Mouse (Mus musculus) megakaryocyte, embryonic 14.5 days (primary cell): ENCODE results near the gene Gpat3. TPM values are rescaled to one million over a fixed set of nuclear protein-coding genes. Genes with fewer than 3 reads are reported as not detected.

Experiments used
- H3K27me3 ChIP-seq: replicated peaks from 2 replicates; pipeline ENCODE3; 2012; ENCODE audit warnings: inconsistent platforms
- H3K36me3 ChIP-seq: replicated peaks from 2 replicates; pipeline ENCODE3; 2012; ENCODE audit warnings: low read length, inconsistent platforms, mixed read lengths
- H3K4me1 ChIP-seq: 2 replicates; pipeline ENCODE4 v1.6.1; 2012; ENCODE audit warnings: inconsistent platforms
- H3K4me3 ChIP-seq: replicated peaks from 2 replicates; pipeline ENCODE3; 2012; ENCODE audit warnings: moderate library complexity, mild to moderate bottlenecking, inconsistent platforms
- H3K9me3 ChIP-seq: 2 replicates; pipeline ENCODE4 v1.6.1; 2012; ENCODE audit warnings: inconsistent platforms
- FLI1 ChIP-seq: IDR thresholded peaks from 2 replicates; pipeline ENCODE4 v1.6.1; 2012; ENCODE audit warnings: low read length, inconsistent platforms, mixed read lengths
- GATA1 ChIP-seq: IDR thresholded peaks from 3 replicates; pipeline ENCODE4 v1.6.1; 2012; ENCODE audit warnings: mixed read lengths, low read length, inconsistent platforms, borderline replicate concordance
- polyA plus RNA-seq: library from polyadenylated mRNA; stranded (reverse); fragments of >175 nt; gene quantifications from 2 replicates; pipeline ENCODE4 v1.2.3, GENCODE M21; 2012; ENCODE audit warnings: low replicate concordance; ENCODE audit not compliant: insufficient read depth

The Gpat3 gene
- polyA plus RNA-seq, 1 experiment, result not detected

DNA sequence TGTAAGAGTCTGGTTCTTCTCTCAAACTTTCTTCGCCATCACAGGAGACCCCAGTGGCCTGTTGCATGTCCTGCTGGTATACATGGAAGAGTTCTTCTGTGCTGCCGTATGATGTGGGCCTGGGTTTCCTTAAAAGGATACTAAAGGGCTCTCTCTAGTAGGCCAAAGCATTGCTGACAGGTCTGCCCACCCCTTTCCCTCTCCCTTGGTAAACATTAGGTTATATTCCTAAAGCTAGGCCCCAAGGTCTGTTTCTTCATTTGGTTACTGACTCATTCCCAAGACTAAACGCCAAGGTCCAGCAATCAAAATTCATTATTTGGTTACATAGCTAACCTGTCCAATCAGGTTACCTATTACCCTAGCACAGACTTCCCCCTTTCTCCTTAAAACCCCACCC lies 12.8 kb upstream of the Gpat3 start:
- TF ChIP-seq GATA1 (no peak), FLI1 (no peak)
- H3K4me1 ChIP-seq, result no peaks in the 10 kb centered on the region

DNA sequence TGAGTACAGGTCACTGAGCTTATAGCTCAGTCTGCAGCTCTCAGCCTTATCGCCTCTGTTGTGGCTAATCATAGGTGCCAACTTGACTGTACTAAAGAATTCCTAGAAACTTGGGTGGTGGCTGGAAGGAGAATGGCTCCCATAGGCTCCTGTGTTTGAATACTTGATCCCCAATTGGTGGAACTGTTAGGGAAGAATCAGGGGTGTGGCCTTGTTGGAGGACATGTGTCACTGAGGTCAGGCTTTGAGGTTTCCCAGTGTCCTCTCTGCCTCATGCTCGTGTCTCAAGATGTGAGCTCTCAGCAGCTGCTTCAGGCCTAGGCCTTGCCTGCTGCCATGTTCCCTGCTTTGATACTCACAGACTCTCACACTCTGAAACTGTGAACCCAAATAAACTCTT lies 11.7 kb upstream of the Gpat3 start:
- TF ChIP-seq GATA1 (no peak), FLI1 (no peak)
- H3K4me1 ChIP-seq, result no peaks in the 10 kb centered on the region
- peaks cover 16% of the 10 kb centered on the region for H3K27me3 ChIP-seq
- H3K4me3 ChIP-seq, result no peak overlapping the region
- H3K9me3 ChIP-seq, result peaks cover 13% of the 10 kb centered on the region
- H3K36me3 ChIP-seq, result no peaks in the 10 kb centered on the region

More for the DNA sequence above, 12.8 kb upstream of the Gpat3 start:
- H3K9me3 ChIP-seq, result peaks cover 13% of the 10 kb centered on the region
- no peak overlapping the region for H3K4me3 ChIP-seq
- H3K27me3 ChIP-seq, result peaks cover 18% of the 10 kb centered on the region
- no peaks in the 10 kb centered on the region for H3K36me3 ChIP-seq

DNA sequence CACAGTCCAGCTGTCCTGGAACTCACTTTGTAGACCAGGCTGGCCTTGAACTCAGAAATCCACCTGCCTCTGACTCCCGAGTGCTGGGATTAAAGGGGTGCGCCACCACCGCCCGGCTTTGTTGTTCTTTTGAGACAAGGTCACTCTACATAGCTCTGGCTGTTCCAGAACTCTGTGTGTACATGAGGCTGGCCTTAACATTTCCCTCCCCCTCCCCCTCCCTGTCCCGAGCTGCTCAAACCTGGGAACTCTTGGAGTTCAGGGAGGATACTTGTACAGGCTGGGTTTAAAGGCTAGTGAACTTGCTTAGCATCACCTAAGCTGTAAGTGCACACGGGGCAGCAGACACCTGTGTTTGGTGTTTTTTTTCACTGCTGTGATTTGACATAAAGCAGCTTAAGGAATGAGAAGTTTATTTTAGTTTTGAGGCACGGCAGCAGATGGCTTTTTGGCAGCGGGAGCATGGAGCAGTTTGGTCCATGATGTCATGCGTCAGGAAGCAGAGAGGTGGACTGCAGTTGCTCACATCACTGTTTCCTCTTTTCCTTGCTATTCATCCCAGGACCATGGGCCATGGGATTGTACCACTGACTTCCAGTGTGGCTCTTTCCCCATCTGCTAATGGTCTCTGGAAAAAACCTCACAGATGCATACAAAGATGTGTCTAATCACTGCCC lies 9.5 kb upstream of the Gpat3 start:
- TF ChIP-seq GATA1 (no peak), FLI1 (no peak)
- H3K4me1 ChIP-seq, result no peaks in the 10 kb centered on the region
- H3K27me3 ChIP-seq, result peaks cover 14% of the 10 kb centered on the region
- H3K9me3 ChIP-seq, result peaks cover 14% of the 10 kb centered on the region
- no peaks in the 10 kb centered on the region for H3K36me3 ChIP-seq
- no peak overlapping the region for H3K4me3 ChIP-seq

DNA sequence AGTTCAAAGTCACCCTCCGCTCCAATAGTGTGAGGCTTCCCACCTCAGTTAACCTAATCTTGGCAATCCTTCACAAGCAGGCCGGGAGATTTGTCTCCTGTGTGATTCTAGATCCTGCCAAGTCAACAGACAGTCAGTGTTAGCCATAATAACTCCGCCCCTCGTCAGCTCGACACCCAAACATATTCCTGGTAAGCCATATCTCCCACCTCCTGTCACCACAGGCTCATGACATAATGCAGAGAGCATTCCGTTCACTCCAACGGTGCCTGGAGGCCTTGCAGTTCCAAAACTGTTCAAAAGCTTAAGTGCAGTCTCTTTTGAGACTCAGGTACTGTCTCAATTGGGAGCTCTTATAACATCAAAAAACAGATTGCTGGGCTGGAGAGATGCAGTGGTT lies 7.6 kb upstream of the Gpat3 start:
- no peak for TF ChIP-seq FLI1
- no peak for TF ChIP-seq GATA1
- H3K4me1 ChIP-seq, result no peaks in the 10 kb centered on the region
- H3K36me3 ChIP-seq, result no peaks in the 10 kb centered on the region
- peaks cover 19% of the 10 kb centered on the region for H3K27me3 ChIP-seq
- H3K4me3 ChIP-seq, result no peak overlapping the region
- peaks cover 30% of the 10 kb centered on the region for H3K9me3 ChIP-seq

DNA sequence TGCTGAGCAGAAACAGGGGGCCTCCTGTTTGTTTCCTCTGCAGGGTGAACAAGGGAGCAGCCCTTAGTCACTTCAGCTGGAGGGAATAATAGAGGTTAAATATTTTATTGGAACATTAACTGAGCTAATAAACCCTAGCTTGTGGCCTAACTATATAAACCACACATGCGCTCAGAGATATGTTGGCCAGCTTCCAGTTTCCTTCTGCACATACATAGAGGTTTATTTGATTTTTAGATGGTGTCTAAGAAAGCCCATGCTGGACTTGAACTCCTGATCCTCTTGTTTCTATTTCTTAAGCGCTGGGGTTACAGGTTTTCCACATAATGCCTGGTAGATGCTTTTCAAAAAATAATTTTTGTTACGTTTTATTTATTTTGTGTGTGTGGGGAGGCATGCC lies 1.0 kb upstream of the Gpat3 start:
- peaks cover 63% of the 10 kb centered on the region for H3K27me3 ChIP-seq

DNA sequence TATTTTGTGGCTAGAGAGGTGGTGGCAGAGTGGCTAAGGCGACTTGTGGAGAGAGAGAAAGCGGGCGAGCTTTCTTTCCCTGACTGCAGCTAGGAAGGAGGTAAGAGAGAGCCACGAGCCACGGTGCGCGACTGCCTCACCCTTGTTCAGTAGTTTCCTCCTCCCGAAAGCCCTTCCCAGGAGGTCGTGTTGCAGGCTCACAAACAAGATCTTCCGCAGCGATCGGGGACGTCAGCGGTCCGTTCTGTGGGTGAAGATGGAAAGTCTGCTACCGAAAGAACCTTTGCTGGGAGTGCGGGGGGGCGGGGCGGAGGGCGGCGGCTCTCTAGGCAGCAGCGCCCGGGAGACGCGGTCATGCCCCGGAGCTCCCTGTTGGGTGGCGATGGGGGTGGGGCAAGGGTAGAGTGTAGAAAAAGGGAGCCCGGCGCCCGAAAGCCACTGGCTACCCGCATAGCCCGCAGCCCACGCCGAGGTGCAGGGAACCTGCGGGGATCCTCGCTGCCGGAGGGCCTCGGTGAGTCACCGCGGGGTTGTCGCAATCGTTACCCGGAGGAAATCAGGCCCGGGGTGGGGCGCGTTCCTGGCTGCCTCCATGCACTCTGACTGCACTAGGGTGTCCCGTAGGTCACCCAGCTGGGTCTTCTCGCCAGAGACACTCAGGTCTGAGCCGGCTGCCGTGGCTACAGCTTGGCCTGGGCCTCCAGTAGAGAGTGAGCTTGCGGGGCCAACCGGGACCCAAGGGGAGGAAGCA lies 510 bp downstream of the Gpat3 start:
- peaks cover 59% of the 10 kb centered on the region for H3K27me3 ChIP-seq

More for the DNA sequence above, 1.0 kb upstream of the Gpat3 start:
- TF ChIP-seq FLI1 (no peak), GATA1 (no peak)
- Histone ChIP-seq H3K4me1 (peaks cover 22% of the 10 kb centered on the region), H3K36me3 (no peaks in the 10 kb centered on the region), H3K9me3 (peaks cover 17% of the 10 kb centered on the region), H3K4me3 (no peak overlapping the region)

DNA sequence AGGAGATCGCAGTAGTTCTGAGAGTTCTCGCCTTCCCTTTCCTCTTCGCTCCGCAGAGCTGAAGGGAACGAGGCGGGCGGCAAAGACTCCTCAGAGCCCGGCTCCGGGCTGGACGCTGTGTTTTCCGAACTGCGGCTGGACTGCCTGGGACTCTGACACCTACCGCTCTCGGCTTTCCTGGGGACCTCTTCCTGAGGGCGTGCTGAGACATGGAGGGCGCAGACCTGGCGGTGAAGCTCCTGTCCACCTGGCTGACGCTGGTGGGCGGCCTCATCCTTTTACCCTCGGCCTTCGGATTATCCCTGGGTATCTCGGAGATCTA lies 1.0 kb downstream of the Gpat3 start:
- peaks cover 22% of the 10 kb centered on the region for H3K4me1 ChIP-seq
- peaks cover 10% of the 10 kb centered on the region for H3K9me3 ChIP-seq
- no peaks in the 10 kb centered on the region for H3K36me3 ChIP-seq
- no peak for TF ChIP-seq FLI1
- TF ChIP-seq GATA1, result no peak
- peaks cover 59% of the 10 kb centered on the region for H3K27me3 ChIP-seq
- peak overlapping the region; percentile 93 for H3K4me3 ChIP-seq

More for the DNA sequence above, 510 bp downstream of the Gpat3 start:
- H3K9me3 ChIP-seq, result peaks cover 16% of the 10 kb centered on the region
- TF ChIP-seq FLI1, result no peak
- no peak for TF ChIP-seq GATA1
- peaks cover 22% of the 10 kb centered on the region for H3K4me1 ChIP-seq
- H3K36me3 ChIP-seq, result no peaks in the 10 kb centered on the region
- peak overlapping the region; percentile 93 for H3K4me3 ChIP-seq

DNA sequence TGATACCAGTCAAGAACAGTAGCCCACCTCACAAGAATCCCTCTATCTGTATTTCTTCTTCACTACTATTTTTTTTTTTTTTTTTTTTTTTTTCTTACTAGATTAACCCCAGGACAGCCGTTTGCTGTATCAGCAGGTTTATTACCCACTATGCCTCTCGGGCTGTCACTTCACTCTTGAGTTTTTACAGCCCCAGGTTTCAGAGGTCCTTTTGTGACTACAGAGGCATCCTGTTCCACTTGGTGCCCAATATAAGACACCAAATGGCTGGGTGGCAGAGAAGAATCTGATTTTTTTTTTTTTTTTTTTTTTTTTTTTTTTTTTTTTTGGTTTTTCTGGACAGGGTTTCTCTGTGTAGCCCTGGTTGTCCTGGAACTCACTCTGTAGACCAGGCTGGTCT lies 1.6 kb downstream of the Gpat3 start:
- peak overlapping the region; percentile 93 for H3K4me3 ChIP-seq
- H3K4me1 ChIP-seq, result peaks cover 22% of the 10 kb centered on the region
- TF ChIP-seq GATA1 (no peak), FLI1 (no peak)

DNA sequence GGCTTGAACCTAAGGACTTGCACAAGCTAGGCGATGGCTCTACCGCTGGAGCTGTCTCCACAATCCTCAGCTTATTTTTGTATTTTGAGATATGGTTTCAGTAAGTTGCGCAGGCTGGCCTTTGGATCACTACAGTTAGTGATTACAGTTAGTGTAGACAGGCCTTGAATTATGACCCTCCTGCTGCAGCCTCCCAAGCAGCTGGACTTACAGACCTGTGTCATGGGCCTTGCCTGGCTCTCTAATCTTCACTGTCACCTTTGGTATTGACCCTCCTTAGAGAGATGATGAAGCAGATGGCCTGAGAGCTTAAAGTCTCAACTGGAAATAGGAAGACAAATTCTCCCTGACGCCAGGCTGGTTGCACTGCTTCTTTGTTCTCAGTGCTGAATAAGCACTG lies 8.4 kb downstream of the Gpat3 start:
- Histone ChIP-seq H3K36me3 (no peaks in the 10 kb centered on the region), H3K4me3 (no peak overlapping the region), H3K9me3 (0 out of 2 replicates have a peak, but pooled peaks cover 2% of the 10 kb centered on the region), H3K4me1 (peaks cover 4% of the 10 kb centered on the region; the same call in 1 of the 2 replicates), H3K27me3 (peaks cover 12% of the 10 kb centered on the region)
- TF ChIP-seq GATA1, result no peak
- TF ChIP-seq FLI1, result no peak

More for the DNA sequence above, 1.6 kb downstream of the Gpat3 start:
- Histone ChIP-seq H3K36me3 (no peaks in the 10 kb centered on the region), H3K9me3 (peaks cover 4% of the 10 kb centered on the region), H3K27me3 (peaks cover 60% of the 10 kb centered on the region)

DNA sequence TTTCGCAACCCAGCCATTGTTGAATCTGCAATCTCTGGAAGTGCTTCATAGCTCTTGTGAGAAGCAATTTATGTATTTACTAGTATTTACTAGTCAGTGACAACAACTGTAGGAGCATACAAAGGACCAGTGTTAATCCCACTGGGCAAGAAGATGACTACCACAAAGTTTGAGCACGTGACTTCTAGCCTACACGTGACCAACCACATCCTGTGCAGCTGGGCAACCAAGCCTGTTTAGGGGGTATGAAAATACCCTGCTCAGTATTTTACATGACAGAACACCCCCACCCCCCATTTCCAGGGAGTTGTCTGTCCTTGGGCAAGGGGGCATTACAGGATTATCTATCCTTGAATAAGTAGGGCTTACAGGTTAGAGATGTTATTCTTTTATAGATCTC lies 11.0 kb downstream of the Gpat3 start:
- Histone ChIP-seq H3K27me3 (peaks cover 15% of the 10 kb centered on the region), H3K9me3 (0 out of 2 replicates have a peak, but pooled peaks cover 4% of the 10 kb centered on the region), H3K4me1 (peaks cover 4% of the 10 kb centered on the region; the same call in 1 of the 2 replicates), H3K4me3 (no peak overlapping the region), H3K36me3 (no peaks in the 10 kb centered on the region)
- TF ChIP-seq GATA1 (no peak), FLI1 (no peak)
